Mouse (Mus musculus) forebrain, embryonic 16.5 days (tissue): ENCODE data around the gene Fbxo46. TPM values are rescaled to one million over a fixed set of nuclear protein-coding genes. Genes with fewer than 3 reads are reported as not detected.

Source experiments
- ATAC-seq: fragments of 200-750 bp; cut with Nextera tagmentation; 2 replicates; pipeline ENCODE4 v1.8.0; 2017; ENCODE audit warnings: mild to moderate bottlenecking, moderate library complexity
- H3K27ac ChIP-seq: fragments of 300-500 bp; sonication (generic); 2 replicates; pipeline ENCODE4 v1.5.1; 2014; ENCODE audit warnings: low read length, control low read depth
- H3K27me3 ChIP-seq: fragments of 300-500 bp; sonication (generic); replicated peaks from 2 replicates; pipeline ENCODE4 v1.6.1; 2014; ENCODE audit warnings: low read length; ENCODE audit not compliant: control insufficient read depth, insufficient read depth
- H3K36me3 ChIP-seq: fragments of 300-500 bp; sonication (generic); 2 replicates; pipeline ENCODE4 v1.6.1; 2014; ENCODE audit not compliant: control insufficient read depth, insufficient read depth
- H3K4me1 ChIP-seq: fragments of 300-500 bp; sonication (generic); replicated peaks from 2 replicates; pipeline ENCODE4 v1.6.1; 2014; ENCODE audit warnings: low read length; ENCODE audit not compliant: control insufficient read depth, insufficient read depth
- H3K4me2 ChIP-seq: fragments of 300-500 bp; sonication (generic); 2 replicates; pipeline ENCODE4 v1.6.1; 2014; ENCODE audit warnings: mild to moderate bottlenecking, low read length, control low read depth
- H3K4me3 ChIP-seq: fragments of 300-500 bp; sonication (generic); replicated peaks from 2 replicates; pipeline ENCODE4 v1.5.1; 2014; ENCODE audit warnings: mild to moderate bottlenecking, low read length, control low read depth
- H3K9ac ChIP-seq: fragments of 300-500 bp; sonication (generic); replicated peaks from 2 replicates; pipeline ENCODE4 v1.6.1; 2014; ENCODE audit warnings: low read depth, low read length, control low read depth
- H3K9me3 ChIP-seq: fragments of 300-500 bp; sonication (generic); 2 replicates; pipeline ENCODE4 v1.6.1; 2016; ENCODE audit warnings: low read length; ENCODE audit not compliant: control insufficient read depth
- WGBS: fragments of 180-500 bp; shearing (Covaris S2); extraction: QIAGEN DNeasy Blood & Tissue Kit; methylation state at CpG from one replicate; pipeline ENCODE4 v1.1.7; 2014; 5-methylcytosine and 5-hydroxymethylcytosine counted together
- polyA plus RNA-seq: library from polyadenylated mRNA; unstranded; fragments of >200 nt; fragmentation: Nextera tagmentation; extraction: Ambion mirVana; gene quantifications from 2 replicates; pipeline ENCODE4 v1.2.1, GENCODE M21; 2015

Gene Fbxo46
- polyA plus RNA-seq, 1 experiment from 2014 or later = 25.4 TPM

DNA sequence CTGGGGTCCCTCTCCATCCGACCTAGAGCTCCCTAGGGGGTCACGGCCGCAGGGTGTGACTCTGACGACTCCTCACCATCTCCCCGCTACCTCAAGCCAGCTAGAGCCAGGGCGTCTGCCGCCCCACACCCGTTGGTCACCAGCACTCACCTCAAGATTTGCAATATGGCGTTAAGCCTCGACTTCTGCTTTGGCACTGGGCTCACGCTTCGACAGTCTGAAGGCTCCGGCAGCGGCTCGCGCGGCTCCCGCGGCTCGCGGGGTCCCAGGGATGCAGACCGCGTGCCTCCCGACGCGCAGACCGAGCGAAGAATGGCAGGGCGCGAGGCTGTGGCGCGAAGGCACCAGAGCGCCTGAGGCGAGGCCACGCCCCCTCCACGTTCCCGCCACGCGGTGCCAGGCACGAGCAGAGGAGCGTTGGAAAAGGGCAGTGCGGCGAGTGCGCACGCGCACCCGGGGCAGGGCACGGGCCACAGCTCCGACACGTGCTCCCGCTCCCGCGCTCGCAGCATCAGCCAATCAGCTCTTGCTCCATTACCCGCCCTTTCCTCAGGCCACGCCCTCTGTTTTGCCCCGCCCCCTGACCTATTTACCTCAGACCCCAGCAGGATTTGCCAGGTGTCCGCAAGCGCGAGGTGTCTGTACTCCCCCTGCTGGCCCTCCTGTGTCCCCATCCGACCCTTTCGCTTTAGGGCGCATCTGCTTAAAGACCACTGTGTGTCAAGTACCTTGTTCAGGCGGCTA, 1.5 kb upstream of the Fbxo46 start, which contains the start of gene Gm4969:
Gene Gm4969 (minus strand): TSS at position 341 of the 744 bp plus-strand sequence.
- Histone ChIP-seq H3K4me2 (peak within 1 kb of the TSS; percentile 63), H3K27ac (no peak within 1 kb of the TSS)
- WGBS = 20% methylated on average over 60 of the region's 64 CpGs

DNA sequence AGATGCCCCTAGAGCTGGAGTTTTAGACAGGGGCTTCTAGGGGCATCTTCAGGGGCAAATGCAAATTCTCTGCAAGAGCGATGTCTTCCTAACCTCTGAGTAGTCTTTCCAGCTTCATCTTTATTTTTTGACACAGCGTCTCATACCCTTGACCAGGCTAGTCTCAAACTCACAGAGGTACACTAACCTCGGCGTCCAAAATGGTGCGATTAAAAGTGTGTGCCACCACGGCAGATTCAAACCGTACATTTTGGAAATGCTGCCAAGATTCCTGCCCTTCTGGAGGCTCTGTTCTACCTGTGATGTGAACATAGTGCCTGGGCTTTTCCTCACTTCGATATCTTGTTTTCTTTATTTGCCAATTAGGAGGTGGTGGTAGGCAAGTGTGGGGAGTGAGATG, 576 bp upstream of the Fbxo46 start:
- H3K4me2 ChIP-seq = peak overlapping the region; percentile 69; the same call in 1 of the 2 replicates
- ATAC-seq = peak; percentile 6; the same call in 1 of the 2 replicates

More for the DNA sequence above, 1.5 kb upstream of the Fbxo46 start, which contains the start of gene Gm4969:
- Histone ChIP-seq H3K4me3 (peak within 1 kb of the TSS; percentile 39), H3K36me3 (no peaks in the 10 kb centered on the region), H3K4me1 (peaks cover 21% of the 10 kb centered on the region), H3K9ac (peak within 1 kb of the TSS; percentile 23; the same call in 1 of the 2 replicates), H3K27me3 (no peaks in the 10 kb centered on the region), H3K9me3 (0 out of 2 replicates have a peak, but pooled peaks cover 4% of the 10 kb centered on the region)
- peak; percentile 26 for ATAC-seq

DNA sequence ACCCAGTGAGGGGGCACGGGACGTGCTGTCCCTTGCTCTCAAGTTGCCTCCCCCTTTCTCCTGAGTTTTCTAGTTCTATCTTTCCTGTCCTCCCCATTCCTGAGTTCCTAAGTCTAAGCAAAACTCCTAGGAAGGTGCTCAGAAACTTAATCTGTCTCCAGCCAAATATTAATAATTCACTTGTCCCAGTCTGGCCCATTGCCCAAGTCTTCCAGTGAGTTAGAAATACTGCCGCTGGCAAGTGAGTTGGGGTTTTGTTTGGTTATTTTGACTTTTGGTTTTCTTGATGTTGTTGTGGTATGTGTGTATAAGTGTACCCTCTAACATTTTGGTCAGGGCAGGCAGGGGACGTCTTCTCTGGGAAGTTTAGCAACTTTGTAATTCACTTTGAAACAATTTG, 2.0 kb downstream of the Fbxo46 start:
- WGBS = 86% methylated on average over 4 of the region's 4 CpGs
- Histone ChIP-seq H3K36me3 (no peaks in the 10 kb centered on the region), H3K4me2 (no peak overlapping the region), H3K4me3 (no peak overlapping the region), H3K9me3 (0 out of 2 replicates have a peak, but pooled peaks cover 4% of the 10 kb centered on the region), H3K9ac (no peak overlapping the region), H3K27me3 (no peaks in the 10 kb centered on the region), H3K4me1 (peaks cover 21% of the 10 kb centered on the region), H3K27ac (no peak overlapping the region)
- ATAC-seq = no peak

More for the DNA sequence above, 576 bp upstream of the Fbxo46 start:
- Histone ChIP-seq H3K4me1 (peaks cover 21% of the 10 kb centered on the region), H3K36me3 (no peaks in the 10 kb centered on the region), H3K9ac (no peak overlapping the region), H3K27me3 (no peaks in the 10 kb centered on the region), H3K27ac (no peak overlapping the region), H3K4me3 (no peak overlapping the region), H3K9me3 (0 out of 2 replicates have a peak, but pooled peaks cover 4% of the 10 kb centered on the region)
- WGBS = 95% methylated on average over 8 of the region's 8 CpGs

GRCm38 (mm10) chr7:19124713-19125112, 5.1 kb downstream of the Fbxo46 start:
- no peaks in the 10 kb centered on the region for H3K9me3 ChIP-seq
- no peak overlapping the region for H3K4me2 ChIP-seq
- H3K4me1 ChIP-seq = peaks cover 12% of the 10 kb centered on the region
- no peak overlapping the region for H3K27ac ChIP-seq
- whole genome bisulfite sequencing = 83% methylated on average over 6 of the region's 6 CpGs
- no peaks in the 10 kb centered on the region; the same call in 1 of the 2 replicates for H3K36me3 ChIP-seq
- no peaks in the 10 kb centered on the region for H3K27me3 ChIP-seq
- H3K9ac ChIP-seq = no peak overlapping the region
- no peak for ATAC-seq
- H3K4me3 ChIP-seq = no peak overlapping the region

DNA sequence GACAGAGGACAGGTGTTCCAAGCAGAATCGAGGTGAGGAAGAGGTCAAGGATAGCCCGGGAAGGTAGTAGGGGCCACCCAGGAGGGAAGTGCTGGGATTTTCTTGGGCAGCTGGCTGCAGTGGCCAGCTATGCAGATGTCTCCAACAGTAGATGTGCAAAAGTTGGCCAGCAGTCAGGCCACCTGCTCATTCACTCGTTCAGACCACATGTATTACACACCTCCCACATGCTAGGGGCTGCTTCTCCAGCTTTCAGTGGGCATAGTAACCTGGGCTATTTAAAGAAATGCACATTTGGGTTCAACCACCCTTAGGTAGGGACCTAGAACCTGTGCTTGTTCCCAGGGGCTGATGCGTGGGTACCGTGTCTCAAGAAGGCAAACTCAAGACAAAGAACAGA, 8.1 kb downstream of the Fbxo46 start:
- peaks cover 11% of the 10 kb centered on the region for H3K4me1 ChIP-seq
- H3K27ac ChIP-seq = no peak overlapping the region
- no peak overlapping the region for H3K4me3 ChIP-seq
- 88% methylated on average over 5 of the region's 5 CpGs for WGBS
- ATAC-seq = no peak
- no peaks in the 10 kb centered on the region; the same call in 1 of the 2 replicates for H3K36me3 ChIP-seq
- H3K9ac ChIP-seq = no peak overlapping the region
- no peaks in the 10 kb centered on the region for H3K27me3 ChIP-seq
- no peak overlapping the region for H3K4me2 ChIP-seq
- H3K9me3 ChIP-seq = no peaks in the 10 kb centered on the region

DNA sequence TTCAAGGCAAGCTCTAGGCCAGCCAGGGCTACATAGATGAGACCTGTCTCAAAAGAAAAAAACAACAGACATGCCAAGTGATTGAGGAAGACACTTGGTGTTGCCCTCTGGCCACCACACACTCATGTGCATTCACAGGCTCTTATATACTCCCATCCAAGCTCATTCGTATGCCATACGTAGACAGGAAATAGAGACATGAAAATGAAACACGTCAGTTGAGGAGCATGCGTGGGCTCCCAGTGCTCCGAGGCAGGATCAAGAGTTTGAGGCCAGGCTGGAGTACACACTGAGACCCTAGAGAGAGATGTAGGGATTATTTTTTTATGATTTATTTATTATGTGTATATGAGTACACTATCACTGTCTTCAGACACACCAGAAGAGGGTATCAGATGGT, 9.7 kb downstream of the Fbxo46 start:
- H3K36me3 ChIP-seq = no peaks in the 10 kb centered on the region; the same call in 1 of the 2 replicates
- no peak overlapping the region for H3K9ac ChIP-seq
- no peak overlapping the region for H3K4me2 ChIP-seq
- H3K4me3 ChIP-seq = no peak overlapping the region
- H3K27me3 ChIP-seq = no peaks in the 10 kb centered on the region
- no peak for ATAC-seq
- H3K9me3 ChIP-seq = no peaks in the 10 kb centered on the region
- H3K27ac ChIP-seq = no peak overlapping the region
- peaks cover 11% of the 10 kb centered on the region for H3K4me1 ChIP-seq
- WGBS = 96% methylated on average over 5 of the region's 5 CpGs

- ATAC-seq = no peak
- H3K36me3 ChIP-seq = peaks cover 3% of the 10 kb centered on the region
Observed at GRCm38 (mm10) chr7:19130657-19131056, 11.0 kb downstream of the Fbxo46 start.

GRCm38 (mm10) chr7:19131324-19131848, 11.7 kb downstream of the Fbxo46 start:
- WGBS = 0% methylated on average over 39 of the region's 39 CpGs
- peak overlapping the region; percentile 49 for H3K4me3 ChIP-seq
- peaks cover 11% of the 10 kb centered on the region for H3K4me1 ChIP-seq
- H3K27me3 ChIP-seq = no peaks in the 10 kb centered on the region
- peak overlapping the region; percentile 86 for H3K27ac ChIP-seq
- peak overlapping the region; percentile 57 for H3K9ac ChIP-seq
- no peaks in the 10 kb centered on the region for H3K9me3 ChIP-seq
- H3K36me3 ChIP-seq = peaks cover 5% of the 10 kb centered on the region
- ATAC-seq = peak; percentile 99
- H3K4me2 ChIP-seq = peak overlapping the region; percentile 62

More at GRCm38 (mm10) chr7:19130657-19131056, 11.0 kb downstream of the Fbxo46 start:
- Histone ChIP-seq H3K9ac (no peak overlapping the region), H3K27ac (peak overlapping the region; percentile 86), H3K4me3 (peak overlapping the region; percentile 49), H3K4me1 (peaks cover 11% of the 10 kb centered on the region), H3K27me3 (no peaks in the 10 kb centered on the region), H3K9me3 (no peaks in the 10 kb centered on the region), H3K4me2 (peak overlapping the region; percentile 62)
- WGBS = 33% methylated on average over 4 of the region's 4 CpGs

GRCm38 (mm10) chr7:19136168-19136567, 16.5 kb downstream of the Fbxo46 start:
- no peak overlapping the region for H3K9ac ChIP-seq
- no peak overlapping the region for H3K27ac ChIP-seq

More at GRCm38 (mm10) chr7:19136168-19136567, 16.5 kb downstream of the Fbxo46 start:
- H3K4me3 ChIP-seq = no peak overlapping the region
- H3K4me1 ChIP-seq = peaks cover 6% of the 10 kb centered on the region
- no peak overlapping the region for H3K4me2 ChIP-seq
- H3K27me3 ChIP-seq = no peaks in the 10 kb centered on the region
- ATAC-seq = no peak
- WGBS = 97% methylated on average over 13 of the region's 13 CpGs
- no peaks in the 10 kb centered on the region for H3K9me3 ChIP-seq
- peaks cover 16% of the 10 kb centered on the region for H3K36me3 ChIP-seq
